Mouse (Mus musculus) myocyte (in vitro differentiated cells): ENCODE data around the gene Gm20696.

Experiments used
- MAX ChIP-seq: IDR thresholded peaks from one replicate; pipeline ENCODE4 v1.6.1; 2011; ENCODE audit warnings: low read depth, mild to moderate bottlenecking, control low read depth
- POLR2A ChIP-seq: IDR thresholded peaks from one replicate; pipeline ENCODE4 v1.6.1; 2011; ENCODE audit warnings: low read depth, mild to moderate bottlenecking, control low read depth, moderate library complexity; ENCODE audit not compliant: insufficient read length

DNA sequence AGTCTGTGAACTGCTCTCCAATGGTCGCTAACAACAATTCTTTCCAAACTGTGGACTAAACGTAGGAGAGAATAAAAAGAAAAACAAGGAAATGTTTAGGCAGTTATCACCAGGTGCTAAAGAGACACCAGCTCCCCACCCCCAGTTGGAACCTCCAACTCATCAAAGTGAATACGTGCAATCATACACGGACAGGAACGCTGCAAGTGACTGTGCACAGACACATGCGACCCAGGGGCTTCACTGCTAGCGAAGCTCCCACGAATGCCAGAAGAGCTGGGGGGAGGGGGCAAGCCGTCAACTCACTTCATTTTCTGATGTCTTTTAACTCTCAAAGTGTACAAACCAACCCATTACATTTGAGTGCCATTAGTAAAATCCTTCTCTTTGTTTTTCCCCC lies 30.5 kb downstream of the Gm20696 start:
- TF ChIP-seq POLR2A (no peak), MAX (no peak)
